Mouse (Mus musculus): ENCODE data around the gene Ttyh2.

- TF ChIP-seq CTCF (IDR thresholded peaks at IDR 0.05; ENCODE audit: low read depth) (no peak), EP300 (IDR thresholded peaks at IDR 0.05; ENCODE audit: low read depth) (no peak)
Observed at GRCm38 (mm10) chr11:114731711-114732110, 56.5 kb downstream of the Ttyh2 start.

Measured in liver, postnatal 0 days (tissue).